Mouse (Mus musculus) embryonic facial prominence, embryonic 10.5 days (tissue): ENCODE measurements around the gene Dbt. TPM values are rescaled to one million over a fixed set of nuclear protein-coding genes. Genes with fewer than 3 reads are reported as not detected.

Experiments
- DNase-seq: peaks from one replicate; pipeline ENCODE4 v3.0.0-alpha.2; 2017; ENCODE audit warnings: low spot score
- H3K27ac ChIP-seq: fragments of 300-500 bp; sonication (generic); replicated peaks from 2 replicates; pipeline ENCODE4 v1.5.1; 2016; ENCODE audit warnings: mild to moderate bottlenecking
- H3K27me3 ChIP-seq: fragments of 300-500 bp; sonication (generic); replicated peaks from 2 replicates; pipeline ENCODE4 v1.6.1; 2016; ENCODE audit warnings: low read depth, mild to moderate bottlenecking; ENCODE audit not compliant: poor library complexity, severe bottlenecking
- H3K36me3 ChIP-seq: fragments of 300-500 bp; sonication (generic); replicated peaks from 2 replicates; pipeline ENCODE4 v1.6.1; 2016; ENCODE audit warnings: mild to moderate bottlenecking, moderate library complexity
- H3K4me1 ChIP-seq: fragments of 300-500 bp; sonication (generic); 2 replicates; pipeline ENCODE4 v1.6.1; 2016
- H3K4me3 ChIP-seq: fragments of 300-500 bp; sonication (generic); 2 replicates; pipeline ENCODE4 v1.5.1; 2016; ENCODE audit warnings: mild to moderate bottlenecking, moderate library complexity
- H3K9me3 ChIP-seq: fragments of 300-500 bp; sonication (generic); 2 replicates; pipeline ENCODE4 v1.6.1; 2016; ENCODE audit warnings: mild to moderate bottlenecking
- WGBS: fragments of 180-500 bp; shearing (Covaris S2); methylation state at CpG from one replicate; pipeline ENCODE4 v1.1.7; 2016; 5-methylcytosine and 5-hydroxymethylcytosine counted together
- polyA plus RNA-seq: library from polyadenylated mRNA; unstranded; fragments of >200 nt; fragmentation: Nextera tagmentation; extraction: Ambion mirVana; gene quantifications from 2 replicates; pipeline ENCODE4 v1.2.1, GENCODE M21; 2016

The Dbt gene
- 12.3 and 12.5 TPM in 2 replicates for polyA plus RNA-seq

- Histone ChIP-seq H3K27ac (peak within 1 kb of the TSS; percentile 70), H3K36me3 (peaks cover 15% of the 10 kb centered on the region; the same call in 1 of the 2 replicates)
- WGBS: 2% methylated on average over 36 of the region's 36 CpGs
Observed at GRCm38 (mm10) chr3:116512904-116513716, at the start of gene Dbt. Gene Dbt, plus strand, starts transcription at chr3:116513070.

GRCm38 (mm10) chr3:116464318-116464717 is 48.6 kb upstream of the Dbt start:
- no peaks in the 10 kb centered on the region for H3K4me1 ChIP-seq
- WGBS: 49% methylated on average over 2 of the region's 2 CpGs
- no peaks in the 10 kb centered on the region for H3K36me3 ChIP-seq
- no peak for DNase-seq
- no peak overlapping the region for H3K27ac ChIP-seq
- H3K9me3 ChIP-seq: no peaks in the 10 kb centered on the region
- H3K4me3 ChIP-seq: no peak overlapping the region
- no peaks in the 10 kb centered on the region for H3K27me3 ChIP-seq

More at GRCm38 (mm10) chr3:116512904-116513716, at the start of gene Dbt:
- DNase-seq: peak; percentile 93
- no peaks in the 10 kb centered on the region for H3K9me3 ChIP-seq
- peak within 1 kb of the TSS; percentile 73 for H3K4me3 ChIP-seq
- H3K4me1 ChIP-seq: peaks cover 18% of the 10 kb centered on the region
- no peaks in the 10 kb centered on the region for H3K27me3 ChIP-seq

- 89% methylated on average over 12 of the region's 12 CpGs for WGBS
- Histone ChIP-seq H3K9me3 (no peaks in the 10 kb centered on the region), H3K36me3 (no peaks in the 10 kb centered on the region)
Observed at GRCm38 (mm10) chr3:116465709-116466108, 47.2 kb upstream of the Dbt start.

GRCm38 (mm10) chr3:116474602-116475001 is 38.3 kb upstream of the Dbt start:
- DNase-seq: no peak
- 83% methylated on average over 11 of the region's 11 CpGs for WGBS
- H3K9me3 ChIP-seq: no peaks in the 10 kb centered on the region
- H3K36me3 ChIP-seq: no peaks in the 10 kb centered on the region
- H3K27me3 ChIP-seq: no peaks in the 10 kb centered on the region
- H3K27ac ChIP-seq: no peak overlapping the region
- H3K4me1 ChIP-seq: peaks cover 3% of the 10 kb centered on the region; the same call in 1 of the 2 replicates
- no peak overlapping the region for H3K4me3 ChIP-seq

More at GRCm38 (mm10) chr3:116465709-116466108, 47.2 kb upstream of the Dbt start:
- DNase-seq: no peak
- no peak overlapping the region for H3K27ac ChIP-seq
- no peaks in the 10 kb centered on the region for H3K4me1 ChIP-seq
- no peaks in the 10 kb centered on the region for H3K27me3 ChIP-seq
- H3K4me3 ChIP-seq: no peak overlapping the region

GRCm38 (mm10) chr3:116476686-116477298 is 36.1 kb upstream of the Dbt start:
- H3K9me3 ChIP-seq: no peaks in the 10 kb centered on the region
- no peaks in the 10 kb centered on the region for H3K36me3 ChIP-seq
- no peak overlapping the region for H3K27ac ChIP-seq
- 65% methylated on average over 5 of the region's 5 CpGs for WGBS
- H3K4me3 ChIP-seq: no peak overlapping the region
- no peaks in the 10 kb centered on the region for H3K27me3 ChIP-seq
- no peak for DNase-seq
- peaks cover 8% of the 10 kb centered on the region for H3K4me1 ChIP-seq

GRCm38 (mm10) chr3:116477351-116477750 is 35.5 kb upstream of the Dbt start:
- DNase-seq: no peak
- WGBS: 86% methylated on average over 7 of the region's 7 CpGs
- no peaks in the 10 kb centered on the region for H3K36me3 ChIP-seq
- no peak overlapping the region for H3K27ac ChIP-seq
- H3K4me3 ChIP-seq: no peak overlapping the region
- peaks cover 8% of the 10 kb centered on the region for H3K4me1 ChIP-seq
- no peaks in the 10 kb centered on the region for H3K9me3 ChIP-seq
- no peaks in the 10 kb centered on the region for H3K27me3 ChIP-seq

- H3K9me3 ChIP-seq: no peaks in the 10 kb centered on the region
- WGBS: 39% methylated on average over 2 of the region's 2 CpGs
- DNase-seq: no peak
- H3K4me3 ChIP-seq: no peak overlapping the region
- no peaks in the 10 kb centered on the region for H3K36me3 ChIP-seq
- H3K4me1 ChIP-seq: peaks cover 8% of the 10 kb centered on the region
- no peaks in the 10 kb centered on the region for H3K27me3 ChIP-seq
- no peak overlapping the region for H3K27ac ChIP-seq
Observed at GRCm38 (mm10) chr3:116480119-116480518, 32.8 kb upstream of the Dbt start.

GRCm38 (mm10) chr3:116480937-116481336 is 31.9 kb upstream of the Dbt start:
- Histone ChIP-seq H3K27ac (no peak overlapping the region), H3K27me3 (no peaks in the 10 kb centered on the region), H3K4me3 (no peak overlapping the region), H3K9me3 (no peaks in the 10 kb centered on the region), H3K36me3 (no peaks in the 10 kb centered on the region), H3K4me1 (peaks cover 8% of the 10 kb centered on the region)
- 72% methylated on average over 5 of the region's 5 CpGs for WGBS
- DNase-seq: no peak

GRCm38 (mm10) chr3:116482724-116483123 is 30.1 kb upstream of the Dbt start:
- WGBS: 75% methylated on average over 3 of the region's 3 CpGs
- DNase-seq: no peak
- Histone ChIP-seq H3K9me3 (no peaks in the 10 kb centered on the region), H3K27ac (no peak overlapping the region), H3K27me3 (no peaks in the 10 kb centered on the region), H3K4me3 (no peak overlapping the region), H3K36me3 (peaks cover 16% of the 10 kb centered on the region), H3K4me1 (peaks cover 5% of the 10 kb centered on the region)

GRCm38 (mm10) chr3:116483271-116483670 is 29.6 kb upstream of the Dbt start:
- Histone ChIP-seq H3K36me3 (peaks cover 22% of the 10 kb centered on the region), H3K27ac (no peak overlapping the region), H3K4me3 (no peak overlapping the region), H3K4me1 (peaks cover 5% of the 10 kb centered on the region), H3K9me3 (no peaks in the 10 kb centered on the region), H3K27me3 (no peaks in the 10 kb centered on the region)
- 92% methylated on average over 4 of the region's 4 CpGs for WGBS
- no peak for DNase-seq

GRCm38 (mm10) chr3:116490920-116491319 is 21.9 kb upstream of the Dbt start:
- Histone ChIP-seq H3K27me3 (no peaks in the 10 kb centered on the region), H3K27ac (no peak overlapping the region), H3K9me3 (no peaks in the 10 kb centered on the region), H3K4me3 (no peak overlapping the region), H3K36me3 (peaks cover 98% of the 10 kb centered on the region), H3K4me1 (no peaks in the 10 kb centered on the region)
- DNase-seq: no peak
- 95% methylated on average over 5 of the region's 5 CpGs for WGBS

- no peak for DNase-seq
- H3K36me3 ChIP-seq: peaks cover 99% of the 10 kb centered on the region
Observed at GRCm38 (mm10) chr3:116491923-116492454, 20.9 kb upstream of the Dbt start.

More at GRCm38 (mm10) chr3:116491923-116492454, 20.9 kb upstream of the Dbt start:
- Histone ChIP-seq H3K4me3 (no peak overlapping the region), H3K27ac (no peak overlapping the region), H3K27me3 (no peaks in the 10 kb centered on the region), H3K4me1 (no peaks in the 10 kb centered on the region), H3K9me3 (no peaks in the 10 kb centered on the region)
- WGBS: 92% methylated on average over 1 of the region's 1 CpGs
